Mouse (Mus musculus) liver, postnatal 0 days (tissue): ENCODE results near the gene Spns1.

Experiments used
- CTCF ChIP-seq: sonication (generic); IDR thresholded peaks from 2 replicates; pipeline ENCODE4 v1.5.1; 2016; ENCODE audit warnings: antibody characterized with exemption, low read depth
- EP300 ChIP-seq: IDR thresholded peaks from 2 replicates; pipeline ENCODE4 v1.6.1; 2016; ENCODE audit warnings: antibody characterized with exemption, low read depth, mild to moderate bottlenecking

GRCm38 (mm10) chr7:126414725-126415124, 37.5 kb upstream of the Spns1 start, which contains the start of gene Cd19:
- TF ChIP-seq CTCF (no peak), EP300 (no peak)
